Mouse (Mus musculus) stomach, embryonic 14.5 days (tissue): ENCODE results near the gene Upf1. TPM values are rescaled to one million over a fixed set of nuclear protein-coding genes. Genes with fewer than 3 reads are reported as not detected.

Experiments
- ATAC-seq: fragments of 200-750 bp; cut with Nextera tagmentation; 2 replicates; pipeline ENCODE4 v1.8.0; 2017; ENCODE audit warnings: low read depth, moderate TSS enrichment; ENCODE audit not compliant: insufficient number of reproducible peaks, insufficient read depth, low FRiP score
- H3K27ac ChIP-seq: fragments of 300-500 bp; sonication (generic); 2 replicates; pipeline ENCODE4 v1.5.1; 2014; ENCODE audit warnings: mild to moderate bottlenecking, low read length, moderate library complexity, mixed read lengths
- H3K27me3 ChIP-seq: fragments of 300-500 bp; sonication (generic); 2 replicates; pipeline ENCODE4 v1.6.1; 2014; ENCODE audit warnings: low read length, control low read depth, mixed read lengths; ENCODE audit not compliant: control insufficient read depth, insufficient read depth
- H3K36me3 ChIP-seq: fragments of 300-500 bp; sonication (generic); 2 replicates; pipeline ENCODE4 v1.6.1; 2014; ENCODE audit warnings: mild to moderate bottlenecking, control low read depth, low read length, moderate library complexity, mixed read lengths; ENCODE audit not compliant: control insufficient read depth, insufficient read depth
- H3K4me1 ChIP-seq: fragments of 300-500 bp; sonication (generic); 2 replicates; pipeline ENCODE4 v1.6.1; 2014; ENCODE audit warnings: low read length, control low read depth, mixed read lengths; ENCODE audit not compliant: control insufficient read depth, insufficient read depth
- H3K4me2 ChIP-seq: fragments of 300-500 bp; sonication (generic); replicated peaks from 2 replicates; pipeline ENCODE4 v1.6.1; 2014; ENCODE audit warnings: low read depth, low read length, control low read depth
- H3K4me3 ChIP-seq: fragments of 300-500 bp; sonication (generic); 2 replicates; pipeline ENCODE4 v1.5.1; 2014; ENCODE audit warnings: low read depth, low read length, control low read depth
- H3K9ac ChIP-seq: fragments of 300-500 bp; sonication (generic); replicated peaks from 2 replicates; pipeline ENCODE4 v1.6.1; 2014; ENCODE audit warnings: low read depth, mild to moderate bottlenecking, control low read depth, low read length, moderate library complexity, mixed read lengths
- H3K9me3 ChIP-seq: fragments of 300-500 bp; sonication (generic); 2 replicates; pipeline ENCODE4 v1.6.1; 2016; ENCODE audit warnings: low read depth, low read length, control low read depth; ENCODE audit not compliant: control insufficient read depth
- WGBS: fragments of 180-500 bp; shearing (Covaris S2); extraction: QIAGEN DNeasy Blood & Tissue Kit; methylation state at CpG from one replicate; pipeline ENCODE4 v1.1.7; 2014; 5-methylcytosine and 5-hydroxymethylcytosine counted together
- polyA plus RNA-seq: library from polyadenylated mRNA; unstranded; fragments of >200 nt; fragmentation: Nextera tagmentation; extraction: Ambion mirVana; gene quantifications from 2 replicates; pipeline ENCODE4 v1.2.1, GENCODE M21; 2014

Upf1 gene
- polyA plus RNA-seq, 1 experiment from 2014 or later, result 17.0 TPM

- WGBS, result 61% methylated on average over 5 of the region's 5 CpGs
- no peak overlapping the region for H3K4me3 ChIP-seq
- H3K4me2 ChIP-seq, result no peak overlapping the region
- 0 out of 2 replicates have a peak, but pooled peaks cover 2% of the 10 kb centered on the region for H3K27me3 ChIP-seq
- no peak; the same call in 1 of the 2 replicates for ATAC-seq
- H3K27ac ChIP-seq, result no peak overlapping the region
- H3K4me1 ChIP-seq, result no peaks in the 10 kb centered on the region
- H3K9ac ChIP-seq, result no peak overlapping the region
- no peaks in the 10 kb centered on the region for H3K9me3 ChIP-seq
- no peaks in the 10 kb centered on the region for H3K36me3 ChIP-seq
Measured at GRCm38 (mm10) chr8:70366588-70366987, 13.5 kb upstream of the Upf1 start.

- ATAC-seq, result no peak
- no peaks in the 10 kb centered on the region for H3K9me3 ChIP-seq
- no peak overlapping the region for H3K9ac ChIP-seq
- no peaks in the 10 kb centered on the region for H3K36me3 ChIP-seq
- WGBS, result 39% methylated on average over 5 of the region's 5 CpGs
- H3K27ac ChIP-seq, result no peak overlapping the region
- H3K4me2 ChIP-seq, result no peak overlapping the region
- no peaks in the 10 kb centered on the region for H3K27me3 ChIP-seq
- 0 out of 2 replicates have a peak, but pooled peaks cover 3% of the 10 kb centered on the region for H3K4me1 ChIP-seq
- H3K4me3 ChIP-seq, result no peak overlapping the region
Measured at GRCm38 (mm10) chr8:70364066-70364465, 11.0 kb upstream of the Upf1 start.

- 0 out of 2 replicates have a peak, but pooled peaks cover 3% of the 10 kb centered on the region for H3K4me1 ChIP-seq
- H3K9me3 ChIP-seq, result no peaks in the 10 kb centered on the region
- H3K27ac ChIP-seq, result no peak overlapping the region
- H3K36me3 ChIP-seq, result no peaks in the 10 kb centered on the region
- H3K4me3 ChIP-seq, result no peak overlapping the region
- WGBS, result 69% methylated on average over 10 of the region's 10 CpGs
- H3K27me3 ChIP-seq, result no peaks in the 10 kb centered on the region
- ATAC-seq, result no peak
- H3K9ac ChIP-seq, result no peak overlapping the region
- H3K4me2 ChIP-seq, result no peak overlapping the region
Measured at GRCm38 (mm10) chr8:70361484-70362032, 8.5 kb upstream of the Upf1 start.

- no peaks in the 10 kb centered on the region for H3K36me3 ChIP-seq
- 55% methylated on average over 4 of the region's 4 CpGs for WGBS
- no peak overlapping the region for H3K9ac ChIP-seq
- H3K27me3 ChIP-seq, result no peaks in the 10 kb centered on the region
- no peak overlapping the region for H3K4me2 ChIP-seq
- H3K9me3 ChIP-seq, result no peaks in the 10 kb centered on the region
- 0 out of 2 replicates have a peak, but pooled peaks cover 3% of the 10 kb centered on the region for H3K4me1 ChIP-seq
- no peak overlapping the region for H3K27ac ChIP-seq
- H3K4me3 ChIP-seq, result no peak overlapping the region
- ATAC-seq, result no peak
Measured at GRCm38 (mm10) chr8:70360769-70361168, 7.7 kb upstream of the Upf1 start.

DNA sequence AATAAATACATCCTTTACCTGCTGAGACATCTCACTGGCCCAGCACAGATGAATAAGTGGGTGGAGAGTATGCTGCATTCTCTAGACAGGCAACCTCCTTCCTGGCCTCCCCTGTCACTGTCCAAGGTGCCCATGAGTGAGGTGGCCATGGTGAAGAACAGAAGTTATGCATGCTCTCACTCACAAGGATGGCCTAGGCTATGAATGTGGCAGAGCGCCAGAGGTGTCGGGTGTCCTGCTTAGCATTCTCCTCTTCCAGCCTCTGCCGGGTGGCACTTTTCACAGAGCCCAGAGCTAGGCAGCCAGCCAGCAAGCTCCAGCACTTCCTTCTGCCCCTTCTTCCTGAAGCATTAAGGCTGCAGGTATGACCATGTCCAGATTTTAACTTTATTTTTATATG is 6.3 kb upstream of the Upf1 start:
- WGBS, result 24% methylated on average over 3 of the region's 3 CpGs
- no peaks in the 10 kb centered on the region for H3K36me3 ChIP-seq
- H3K4me3 ChIP-seq, result no peak overlapping the region
- H3K27me3 ChIP-seq, result no peaks in the 10 kb centered on the region
- H3K4me2 ChIP-seq, result no peak overlapping the region
- no peak overlapping the region for H3K9ac ChIP-seq
- ATAC-seq, result no peak
- H3K27ac ChIP-seq, result no peak overlapping the region
- 0 out of 2 replicates have a peak, but pooled peaks cover 3% of the 10 kb centered on the region for H3K4me1 ChIP-seq
- H3K9me3 ChIP-seq, result no peaks in the 10 kb centered on the region

- WGBS, result 77% methylated on average over 1 of the region's 1 CpGs
- H3K4me3 ChIP-seq, result no peak overlapping the region
- H3K36me3 ChIP-seq, result no peaks in the 10 kb centered on the region
- H3K4me2 ChIP-seq, result no peak overlapping the region
- no peak overlapping the region for H3K9ac ChIP-seq
- no peak for ATAC-seq
- H3K27me3 ChIP-seq, result no peaks in the 10 kb centered on the region
- H3K27ac ChIP-seq, result no peak overlapping the region
- H3K4me1 ChIP-seq, result peaks cover 20% of the 10 kb centered on the region
- H3K9me3 ChIP-seq, result no peaks in the 10 kb centered on the region
Measured at GRCm38 (mm10) chr8:70356111-70356510, 3.0 kb upstream of the Upf1 start.

DNA sequence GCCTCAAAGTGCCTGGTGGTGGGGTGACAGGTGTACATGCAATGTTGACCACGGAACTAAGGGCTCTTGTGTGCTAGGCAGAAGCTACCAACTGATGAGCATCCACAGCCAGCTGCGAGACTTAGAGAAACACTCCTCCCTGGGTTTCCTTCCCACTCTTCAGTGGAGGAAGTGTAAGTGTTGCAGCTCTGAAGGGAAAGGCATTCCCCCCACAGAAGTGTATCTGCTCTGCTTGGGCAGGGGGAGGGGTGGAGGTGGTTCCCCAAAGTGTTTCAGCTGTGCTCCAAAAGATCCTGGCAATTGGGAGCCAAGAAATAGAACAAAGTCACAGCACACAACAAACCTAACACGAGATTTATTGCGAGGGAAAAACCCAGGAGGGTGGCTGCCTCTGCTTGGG is 926 bp upstream of the Upf1 start:
- WGBS, result 46% methylated on average over 4 of the region's 4 CpGs

GRCm38 (mm10) chr8:70352657-70353151 is 374 bp downstream of the Upf1 start:
- peak; percentile 40 for ATAC-seq
- peaks cover 27% of the 10 kb centered on the region for H3K4me1 ChIP-seq
- under 1% methylated on average over 58 of the region's 64 CpGs for WGBS
- no peaks in the 10 kb centered on the region for H3K9me3 ChIP-seq
- peak overlapping the region; percentile 81 for H3K9ac ChIP-seq
- H3K36me3 ChIP-seq, result peaks cover 6% of the 10 kb centered on the region; the same call in 1 of the 2 replicates
- H3K4me3 ChIP-seq, result peak overlapping the region; percentile 95
- no peaks in the 10 kb centered on the region for H3K27me3 ChIP-seq
- H3K4me2 ChIP-seq, result peak overlapping the region; percentile 100
- peak overlapping the region; percentile 89 for H3K27ac ChIP-seq

More for the DNA sequence above, 926 bp upstream of the Upf1 start:
- H3K9ac ChIP-seq, result peak overlapping the region; percentile 30; the same call in 1 of the 2 replicates
- peak overlapping the region; percentile 78; the same call in 1 of the 2 replicates for H3K27ac ChIP-seq
- H3K4me3 ChIP-seq, result peak overlapping the region; percentile 95
- H3K27me3 ChIP-seq, result no peaks in the 10 kb centered on the region
- H3K4me1 ChIP-seq, result peaks cover 27% of the 10 kb centered on the region
- ATAC-seq, result no peak
- peak overlapping the region; percentile 73 for H3K4me2 ChIP-seq
- peaks cover 6% of the 10 kb centered on the region; the same call in 1 of the 2 replicates for H3K36me3 ChIP-seq
- no peaks in the 10 kb centered on the region for H3K9me3 ChIP-seq
